Mouse (Mus musculus): Measurements from ENCODE around the gene Fam240b. TPM values are rescaled to one million over a fixed set of nuclear protein-coding genes. Genes with fewer than 3 reads are reported as not detected.
A peak's percentile ranks its signal among the peaks of the same experiment; 100 is the strongest.

The Fam240b gene
- total RNA-seq, 2 experiments from 2014 or later, result not detected

- ATAC-seq (replicated peaks; ENCODE audit: low FRiP score, low TSS enrichment, poor library complexity, severe bottlenecking), result no peak; the same call in 1 of the 2 replicates
Observed at GRCm38 (mm10) chr13:64445254-64445920, 52.2 kb downstream of the Fam240b start.

- no peak for ATAC-seq (replicated peaks; ENCODE audit: low FRiP score, low TSS enrichment, poor library complexity, severe bottlenecking)
Observed at GRCm38 (mm10) chr13:64443263-64443894, 54.2 kb downstream of the Fam240b start.

GRCm38 (mm10) chr13:64440592-64440991 is 57.0 kb downstream of the Fam240b start:
- ATAC-seq (replicated peaks; ENCODE audit: low FRiP score, low TSS enrichment, poor library complexity, severe bottlenecking), result 0 out of 2 replicates have a peak, but pooled peaks have one; percentile 36

GRCm38 (mm10) chr13:64439471-64439870 is 58.1 kb downstream of the Fam240b start:
- ATAC-seq (replicated peaks; ENCODE audit: low FRiP score, low TSS enrichment, poor library complexity, severe bottlenecking), result no peak

- peak; percentile 85 for ATAC-seq (replicated peaks; ENCODE audit: low FRiP score, low TSS enrichment, poor library complexity, severe bottlenecking)
Observed at GRCm38 (mm10) chr13:64438863-64439452, 58.6 kb downstream of the Fam240b start.

GRCm38 (mm10) chr13:64437801-64438200 is 59.8 kb downstream of the Fam240b start:
- no peak for ATAC-seq (replicated peaks; ENCODE audit: low FRiP score, low TSS enrichment, poor library complexity, severe bottlenecking)

- peak; percentile 95 for ATAC-seq (replicated peaks; ENCODE audit: low FRiP score, low TSS enrichment, poor library complexity, severe bottlenecking)
Observed at GRCm38 (mm10) chr13:64432017-64432995, 65.3 kb downstream of the Fam240b start, which contains the start of gene Cdk20. TSS of gene Cdk20 (plus strand) at chr13:64432314.

Other genes with a start within 250 kb of the Fam240b start
- 1.9 and 2.9 TPM in 2 replicates for gene Cdc14b, start 222.5 kb downstream of the Fam240b start, total RNA-seq (2014; fragmentation: Nextera tagmentation)
- gene Cdc14b, start 222.5 kb downstream of the Fam240b start, total RNA-seq (2017), result 0.50 and 4.8 TPM in 2 replicates
- gene Aaed1, start 185.1 kb downstream of the Fam240b start, total RNA-seq (2014; fragmentation: Nextera tagmentation), result 20.4 and 26.9 TPM in 2 replicates
- gene Aaed1, start 185.1 kb downstream of the Fam240b start, total RNA-seq (2017), result 56.5 and 65.2 TPM in 2 replicates
- 16.2 and 27.8 TPM in 2 replicates for gene Ctsl, start 126.9 kb downstream of the Fam240b start, total RNA-seq (2014; fragmentation: Nextera tagmentation)
- 53.0 and 118 TPM in 2 replicates for gene Ctsl, start 126.9 kb downstream of the Fam240b start, total RNA-seq (2017)
- 3.7 and 4.4 TPM in 2 replicates for gene Cdk20, start 65.5 kb downstream of the Fam240b start, total RNA-seq (2014; fragmentation: Nextera tagmentation)
- 2.9 and 6.8 TPM in 2 replicates for gene Cdk20, start 65.5 kb downstream of the Fam240b start, total RNA-seq (2017)